Mouse (Mus musculus) ES-E14 (cell line): ENCODE results near the gene Amotl2.

Experiments
- CHD2 ChIP-seq: IDR thresholded peaks from 2 replicates; pipeline ENCODE4 v1.6.1; 2014; ENCODE audit warnings: mild to moderate bottlenecking, low read depth, low read length, inconsistent platforms
- HCFC1 ChIP-seq: IDR thresholded peaks from 2 replicates; pipeline ENCODE4 v1.6.1; 2012; ENCODE audit warnings: low read length, inconsistent platforms, borderline replicate concordance; ENCODE audit not compliant: insufficient read depth
- MAFK ChIP-seq: IDR thresholded peaks from 2 replicates; pipeline ENCODE4 v1.6.1; 2014; ENCODE audit warnings: mild to moderate bottlenecking, low read depth, low read length, inconsistent platforms; ENCODE audit not compliant: insufficient read depth
- ZC3H11A ChIP-seq: IDR thresholded peaks from 2 replicates; pipeline ENCODE4 v1.6.1; 2012; ENCODE audit warnings: low read depth, mild to moderate bottlenecking, inconsistent platforms, low read length, borderline replicate concordance
- ZNF384 ChIP-seq: IDR thresholded peaks from 2 replicates; pipeline ENCODE4 v1.6.1; 2012; ENCODE audit warnings: low read depth, low read length, inconsistent platforms

DNA sequence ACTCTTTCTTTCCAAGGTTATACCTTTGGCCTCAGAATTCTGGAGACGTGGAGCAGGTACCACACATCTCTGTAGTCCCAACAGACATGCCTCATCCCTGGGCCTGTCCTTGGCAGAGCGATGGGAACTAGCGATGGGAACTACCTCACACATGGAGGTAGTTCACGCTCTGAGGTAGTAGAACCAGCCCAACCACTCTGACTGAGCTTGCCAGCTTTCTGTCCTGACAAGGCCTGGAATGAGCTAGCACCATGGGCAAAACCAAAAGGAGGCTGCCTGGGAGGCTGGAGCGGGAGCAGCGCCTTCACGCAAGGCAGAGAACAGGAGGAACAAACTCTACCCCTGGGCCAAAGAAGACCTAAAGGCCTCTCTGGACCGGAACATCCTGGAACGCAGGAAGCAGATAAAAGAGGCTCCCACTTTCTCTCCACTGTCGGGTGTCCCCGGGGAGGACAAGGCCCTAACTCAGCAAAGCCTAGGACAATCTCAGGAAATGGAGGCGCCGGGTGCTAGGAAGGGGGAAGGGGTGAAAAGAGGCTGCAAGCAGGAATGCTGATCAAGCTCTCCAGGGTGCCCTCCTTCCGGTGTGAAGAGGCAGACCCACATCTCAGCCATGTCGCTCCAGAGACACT, 6.9 kb upstream of the Amotl2 start:
- no peak for TF ChIP-seq ZNF384
- no peak for TF ChIP-seq CHD2
- no peak for TF ChIP-seq HCFC1
- TF ChIP-seq MAFK = no peak
- no peak for TF ChIP-seq ZC3H11A
